In the genomic region with DNA sequence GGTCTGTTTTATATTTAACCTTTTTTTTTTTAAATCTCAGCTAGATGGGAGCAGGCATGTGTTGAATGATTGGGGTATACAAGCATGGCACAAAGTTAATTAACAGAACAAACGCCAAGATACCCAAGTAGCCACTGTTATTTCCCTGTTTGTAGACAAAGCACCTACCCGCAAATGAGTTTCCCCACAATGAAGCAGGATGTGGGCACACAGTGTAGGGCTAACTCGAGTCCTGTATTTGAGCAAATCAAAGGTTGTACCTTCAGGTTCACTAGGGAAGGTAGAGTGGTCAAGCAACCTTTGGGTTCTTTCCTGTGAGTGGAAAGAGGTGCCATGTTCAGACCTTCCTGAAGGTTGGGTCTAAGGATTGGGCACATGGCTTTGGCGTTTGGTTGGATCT, we compare ENCODE assay signal across 10 mouse cellular contexts. TPM values are rescaled to one million over a fixed set of nuclear protein-coding genes. Genes with fewer than 3 reads are reported as not detected.
DNase-seq lines count a peak whose midpoint lies in the region; ATAC-seq and TF ChIP-seq lines count a peak whose summit lies in the region.
"Had no signal": no experiment of that assay in that cellular context is flagged by ENCODE, and none has a peak within 500 bp of the region (broad histone marks: within the 10 kb centered on the region; RNA-seq: fewer than 3 reads in every experiment).

No protein-coding gene starts in this region.

- H3K27me3 ChIP-seq in heart, embryonic 10.5 days (ENCODE audit: insufficient read depth, poor library complexity, severe bottlenecking), result no peaks in the 10 kb centered on the region
- no peaks in the 10 kb centered on the region for H3K27me3 ChIP-seq in kidney, postnatal 0 days (ENCODE audit: insufficient read depth, low read length)
- no peaks in the 10 kb centered on the region for H3K27me3 ChIP-seq in neural tube, embryonic 15.5 days (replicated peaks)
- H3K27me3 ChIP-seq: limb, embryonic 15.5 days had no signal

- ATAC-seq in kidney, postnatal 0 days (replicated peaks; ENCODE audit: low FRiP score, low read depth), result no peak
- peak; percentile 18 to 27; a peak in 1 of 4 replicates for ATAC-seq in hematopoietic stem cell, adult 5-6 weeks (replicated peaks in 1 of 2; ENCODE audit: insufficient read depth in 1 of 2, low FRiP score in 2 of 2, low TSS enrichment in 1 of 2, low read depth in 1 of 2, poor library complexity in 2 of 2, severe bottlenecking in 2 of 2)
- no peak for ATAC-seq in neural tube, embryonic 15.5 days (ENCODE audit: low FRiP score)

- H3K4me2 ChIP-seq in kidney, postnatal 0 days (ENCODE audit: low read length), result no peak overlapping the region
- no peak overlapping the region for H3K4me2 ChIP-seq in neural tube, embryonic 15.5 days
- H3K4me2 ChIP-seq: limb, embryonic 15.5 days had no signal

- no peaks in the 10 kb centered on the region for H3K36me3 ChIP-seq in heart, embryonic 10.5 days
- no peaks in the 10 kb centered on the region for H3K36me3 ChIP-seq in kidney, postnatal 0 days (ENCODE audit: insufficient read depth, low read length)
- no peaks in the 10 kb centered on the region for H3K36me3 ChIP-seq in neural tube, embryonic 15.5 days

- no peak overlapping the region for H3K4me3 ChIP-seq in heart, embryonic 10.5 days
- H3K4me3 ChIP-seq in kidney, postnatal 0 days (replicated peaks; ENCODE audit: low read depth, low read length), result no peak overlapping the region
- H3K4me3 ChIP-seq in neural tube, embryonic 15.5 days (replicated peaks), result no peak overlapping the region
- H3K4me3 ChIP-seq: limb, embryonic 15.5 days had no signal

- peak overlapping the region; percentile 44 for H3K27ac ChIP-seq in heart, embryonic 10.5 days
- H3K27ac ChIP-seq in kidney, postnatal 0 days, result peak overlapping the region; percentile 86
- peak overlapping the region; percentile 13; the same call in 1 of the 2 replicates for H3K27ac ChIP-seq in neural tube, embryonic 15.5 days (replicated peaks)

- no peaks in the 10 kb centered on the region for H3K9me3 ChIP-seq in heart, embryonic 10.5 days
- H3K9me3 ChIP-seq in kidney, postnatal 0 days (replicated peaks; ENCODE audit: low read length), result no peaks in the 10 kb centered on the region
- no peaks in the 10 kb centered on the region for H3K9me3 ChIP-seq in neural tube, embryonic 15.5 days (replicated peaks)
- H3K9me3 ChIP-seq: limb, embryonic 15.5 days had no signal

- H3K4me1 ChIP-seq in heart, embryonic 10.5 days, result peaks cover 84% of the 10 kb centered on the region
- H3K4me1 ChIP-seq in kidney, postnatal 0 days (replicated peaks; ENCODE audit: insufficient read depth, low read length), result peaks cover 59% of the 10 kb centered on the region
- peaks cover 34% of the 10 kb centered on the region for H3K4me1 ChIP-seq in neural tube, embryonic 15.5 days

- no peak for TF ChIP-seq CTCF in kidney, postnatal 0 days (IDR thresholded peaks at IDR 0.05; ENCODE audit: low read depth)

- intact Hi-C loops in heart, postnatal 36 days (cut with DNase I), result no loop called here

- WGBS in heart, embryonic 10.5 days, result 85% methylated on average over 4 of the region's 4 CpGs
- 68% methylated on average over 4 of the region's 4 CpGs for WGBS in kidney, postnatal 0 days
- WGBS in neural tube, embryonic 15.5 days, result 85% methylated on average over 4 of the region's 4 CpGs

- no peak for DNase-seq in heart, embryonic 10.5 days (ENCODE audit: low spot score)
- DNase-seq in heart, postnatal 36 days, result no peak
- no peak for DNase-seq in kidney, postnatal 0 days (ENCODE audit: low spot score)
- DNase-seq in kidney, adult 11 months, result no peak
- DNase-seq in adrenal gland, postnatal 10 days, result no peak
- no peak for DNase-seq in ovary, postnatal 10 days (ENCODE audit: low spot score)
- DNase-seq: thymus, adult 18-20 months had no signal

- no peak overlapping the region for H3K9ac ChIP-seq in kidney, postnatal 0 days (ENCODE audit: low read depth, low read length)
- H3K9ac ChIP-seq in neural tube, embryonic 15.5 days (replicated peaks), result no peak overlapping the region
- H3K9ac ChIP-seq: limb, embryonic 15.5 days had no signal

RNA-seq across cellular contexts. Expression of a gene that starts 41.5 kb away (rescaled TPM):
- polyA plus RNA-seq in heart, embryonic 10.5 days (2016; fragmentation: Nextera tagmentation; extraction: Ambion mirVana), result 4.4 and 6.7 TPM in 2 replicates
- 10 to 100 TPM; 23.4 to 28.4 TPM for total RNA-seq in heart, postnatal 36 days (2021)
- 7.9 and 8.5 TPM in 2 replicates for polyA plus RNA-seq in kidney, postnatal 0 days (2015; fragmentation: Nextera tagmentation; extraction: Ambion mirVana)
- 4.9 and 11.3 TPM in 2 replicates for total RNA-seq in hematopoietic stem cell, adult 5-6 weeks (2017)
- polyA plus RNA-seq in neural tube, embryonic 15.5 days (2015; fragmentation: Nextera tagmentation; extraction: Ambion mirVana), result 7.2 and 8.4 TPM in 2 replicates
- 10 to 100 TPM; 33.1 to 37.0 TPM for total RNA-seq in adrenal gland, postnatal 10 days (2021)

Comparison
In these comparisons a context has a peak if more than half of its experiments do, and no peak if none do; other contexts are left out.
1. H3K27ac ChIP-seq: peak in every context shown above with its lines; median percentile 86 in kidney, postnatal 0 days; 44 in heart, embryonic 10.5 days; 13 in neural tube, embryonic 15.5 days.
2. ATAC-seq: peak in hematopoietic stem cell, adult 5-6 weeks (2 of 2); none in kidney, postnatal 0 days (single experiment) and neural tube, embryonic 15.5 days (single experiment).